Mouse (Mus musculus) ES-Bruce4 (cell line): Measurements from ENCODE around the gene Ifnab.

Experiments
- CTCF ChIP-seq: IDR thresholded peaks from one replicate; pipeline ENCODE4 v1.8.1; 2011; ENCODE audit warnings: low read depth, low read length
- EP300 ChIP-seq: IDR thresholded peaks from 2 replicates; pipeline ENCODE4 v1.6.1; 2011; ENCODE audit warnings: low read depth, low read length; ENCODE audit not compliant: insufficient read depth
- POLR2A ChIP-seq: IDR thresholded peaks from one replicate; pipeline ENCODE4 v1.8.1; 2011; ENCODE audit warnings: low read length; ENCODE audit not compliant: insufficient read depth

- TF ChIP-seq POLR2A (no peak), CTCF (no peak), EP300 (no peak)
These were observed at the start of gene Ifnab for GRCm38 (mm10) chr4:88691259-88691658.
